Mouse (Mus musculus) CD4-positive, CD25-positive, alpha-beta regulatory T cell, adult 4 months (primary cell): ENCODE data around the gene Hsdl2. TPM values are rescaled to one million over a fixed set of nuclear protein-coding genes. Genes with fewer than 3 reads are reported as not detected.

ENCODE experiments used
- polyA plus RNA-seq, 2 experiments: library from polyadenylated mRNA; unstranded; fragments of 100-300 nt; shearing (Covaris generic); gene quantifications; one replicate each; pipeline ENCODE4 v1.2.1; 2017

Hsdl2 gene
- polyA plus RNA-seq, 2 experiments from 2014 or later = 35.2 to 42.3 TPM

Other genes with a start within 250 kb of the Hsdl2 start
- 1 to 10 TPM in 1 of 2 experiments, under 1 TPM in 1; 0.99 to 3.2 TPM for gene Susd1, start 142.9 kb upstream of the Hsdl2 start, polyA plus RNA-seq
- 10 to 100 TPM; 86.1 to 97.5 TPM for gene Ptbp3, start 32.2 kb upstream of the Hsdl2 start, polyA plus RNA-seq
- gene E130308A19Rik, start 44.6 kb downstream of the Hsdl2 start, polyA plus RNA-seq = 10 to 100 TPM; 12.6 to 18.7 TPM
- gene Inip, start 220.0 kb downstream of the Hsdl2 start, polyA plus RNA-seq = 10 to 100 TPM; 49.6 to 49.7 TPM
- gene Snx30, start 224.3 kb downstream of the Hsdl2 start, polyA plus RNA-seq = 1 to 10 TPM; 2.2 to 2.6 TPM